Mouse (Mus musculus) R1 (cell line): ENCODE measurements around the gene Cby1.

ENCODE experiments used
- DNase-seq: peaks from one replicate; pipeline ENCODE4 v3.0.0-alpha.2; 2018; ENCODE audit warnings: low read depth, low spot score

Gene Cby1

DNA sequence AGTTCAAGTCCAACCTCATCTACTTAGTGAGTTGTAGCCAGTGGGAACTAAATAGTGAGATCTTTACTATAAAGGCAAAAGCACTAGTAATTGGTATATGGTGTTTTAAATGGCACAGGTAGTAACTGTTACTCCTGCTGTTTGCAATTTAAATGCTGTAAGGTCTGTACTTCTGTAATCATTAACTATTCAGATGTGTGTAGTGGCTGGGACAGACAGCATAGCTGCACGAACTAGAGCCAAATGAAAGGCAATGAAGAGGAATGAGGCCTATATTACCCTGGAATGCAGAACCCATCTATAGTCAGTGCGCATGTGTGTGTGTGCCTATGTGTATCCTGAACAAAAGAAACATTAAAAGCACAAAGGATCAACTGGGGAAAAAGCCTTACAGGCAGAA, 18.9 kb downstream of the Cby1 start:
- no peak for DNase-seq

DNA sequence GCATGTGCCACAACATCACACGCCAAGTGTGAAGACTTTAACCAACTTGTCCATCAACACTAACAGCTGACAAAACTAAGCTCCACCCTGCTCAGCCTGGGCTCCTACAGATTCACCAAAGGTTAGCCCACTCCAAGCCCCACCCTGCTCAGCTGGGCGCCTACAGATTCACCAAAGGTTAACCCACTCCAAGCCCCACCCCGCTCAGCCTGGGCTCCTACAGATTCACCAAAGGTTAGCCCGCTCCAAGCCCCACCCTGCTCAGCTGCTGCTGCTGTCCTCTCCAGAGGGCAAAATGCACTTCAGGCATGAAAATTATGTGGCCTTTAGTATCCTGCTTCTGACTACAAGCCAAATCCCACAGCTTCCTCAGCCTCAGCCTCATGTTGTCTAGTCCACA, 23.0 kb downstream of the Cby1 start:
- DNase-seq, result peak; percentile 76

DNA sequence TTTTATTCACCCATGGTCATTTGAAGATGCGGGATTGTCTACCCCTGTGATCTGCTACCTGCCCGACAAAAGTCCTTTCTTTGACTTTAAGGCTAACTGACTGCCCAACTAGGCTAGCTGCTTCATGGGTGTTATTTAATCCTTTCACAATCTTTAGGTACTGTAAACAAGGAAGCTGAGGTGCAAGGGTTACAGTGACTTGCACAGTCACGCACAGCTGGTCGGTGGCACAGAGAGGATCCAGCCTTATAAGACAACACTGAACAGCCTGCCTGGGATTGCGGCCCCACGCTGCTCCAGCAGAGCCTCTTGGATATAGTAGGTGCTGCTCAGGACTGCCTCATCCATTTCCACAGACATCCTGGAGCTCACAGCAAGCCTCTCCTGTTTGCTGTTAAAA, 24.1 kb downstream of the Cby1 start:
- no peak for DNase-seq

DNA sequence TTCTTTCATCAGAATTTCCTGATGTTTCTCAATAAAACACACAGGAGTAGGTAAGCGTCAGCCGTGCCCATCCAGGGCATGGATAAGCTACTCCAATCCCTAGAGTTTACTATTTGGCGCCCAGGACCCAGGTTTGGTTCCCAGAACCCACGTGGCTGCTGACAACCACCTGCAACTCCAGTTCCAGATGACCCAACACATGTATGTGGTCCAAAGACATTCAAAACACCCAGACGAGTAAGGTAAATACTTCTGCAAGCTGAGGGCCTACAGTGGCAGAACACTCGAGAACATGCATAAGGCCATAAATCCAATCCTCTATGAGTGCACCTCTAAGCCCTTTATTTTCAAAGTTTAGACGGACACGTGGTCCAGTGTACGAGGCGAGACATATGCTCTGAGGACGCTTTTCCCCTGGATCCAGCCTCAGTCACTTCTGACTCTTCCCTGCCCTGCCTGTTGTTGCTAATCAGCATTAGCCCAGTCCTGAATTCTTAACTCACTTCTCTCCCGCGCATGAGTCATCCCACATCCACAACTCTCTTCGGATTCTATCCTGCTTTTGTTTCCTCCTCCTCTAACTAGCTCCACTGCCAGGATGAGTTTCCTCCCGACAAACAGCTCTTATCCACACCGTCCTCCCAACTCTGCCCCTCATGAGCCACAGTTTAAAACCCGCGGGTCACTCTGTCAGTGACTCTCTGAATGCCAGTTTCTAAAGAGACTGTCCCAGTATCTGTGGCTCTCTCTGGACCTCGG, 24.9 kb downstream of the Cby1 start:
- DNase-seq, result peak; percentile 20

DNA sequence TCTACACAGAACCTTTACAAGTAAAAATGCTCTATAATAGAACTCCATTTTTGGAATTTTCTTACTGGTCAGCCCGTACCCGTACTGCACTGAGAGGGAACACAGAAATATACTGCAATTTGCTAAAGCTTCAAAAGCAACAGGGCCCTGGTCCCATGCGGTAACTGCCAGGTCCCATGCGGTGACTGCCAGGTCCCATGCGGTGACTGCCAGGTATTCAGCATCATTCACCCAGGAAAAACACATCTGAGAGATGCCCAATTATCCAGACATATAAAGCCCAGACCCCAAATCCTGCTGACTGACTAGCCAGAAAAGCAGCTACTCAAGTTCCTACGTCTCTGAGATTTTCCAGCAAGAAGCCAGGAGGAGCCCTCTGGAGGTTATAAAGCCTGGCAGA, 25.6 kb downstream of the Cby1 start:
- DNase-seq, result no peak

DNA sequence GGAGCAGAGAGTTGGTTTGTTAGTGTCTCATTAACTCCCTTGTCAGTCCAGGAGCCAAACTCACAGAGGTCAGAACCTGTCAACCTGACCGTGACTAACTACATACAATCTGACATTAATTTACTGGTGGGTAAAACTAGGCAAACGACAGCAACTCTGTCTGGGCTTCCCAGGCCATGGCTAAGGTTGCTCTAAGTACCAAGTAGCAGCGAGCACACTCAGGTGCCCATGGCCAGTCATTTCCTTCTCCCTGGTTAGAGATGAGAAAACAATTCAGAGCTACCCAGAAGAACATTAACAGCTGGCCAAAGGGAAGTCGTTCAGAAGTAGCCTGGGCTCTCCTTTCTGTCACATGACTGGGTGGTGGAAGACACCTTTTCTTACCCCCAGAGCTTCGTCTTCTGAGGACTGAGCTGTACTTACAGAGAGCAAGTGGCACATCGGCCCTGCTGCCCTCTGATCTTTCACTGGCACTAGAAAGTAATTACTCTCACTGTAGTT, 26.2 kb downstream of the Cby1 start:
- DNase-seq, result no peak

DNA sequence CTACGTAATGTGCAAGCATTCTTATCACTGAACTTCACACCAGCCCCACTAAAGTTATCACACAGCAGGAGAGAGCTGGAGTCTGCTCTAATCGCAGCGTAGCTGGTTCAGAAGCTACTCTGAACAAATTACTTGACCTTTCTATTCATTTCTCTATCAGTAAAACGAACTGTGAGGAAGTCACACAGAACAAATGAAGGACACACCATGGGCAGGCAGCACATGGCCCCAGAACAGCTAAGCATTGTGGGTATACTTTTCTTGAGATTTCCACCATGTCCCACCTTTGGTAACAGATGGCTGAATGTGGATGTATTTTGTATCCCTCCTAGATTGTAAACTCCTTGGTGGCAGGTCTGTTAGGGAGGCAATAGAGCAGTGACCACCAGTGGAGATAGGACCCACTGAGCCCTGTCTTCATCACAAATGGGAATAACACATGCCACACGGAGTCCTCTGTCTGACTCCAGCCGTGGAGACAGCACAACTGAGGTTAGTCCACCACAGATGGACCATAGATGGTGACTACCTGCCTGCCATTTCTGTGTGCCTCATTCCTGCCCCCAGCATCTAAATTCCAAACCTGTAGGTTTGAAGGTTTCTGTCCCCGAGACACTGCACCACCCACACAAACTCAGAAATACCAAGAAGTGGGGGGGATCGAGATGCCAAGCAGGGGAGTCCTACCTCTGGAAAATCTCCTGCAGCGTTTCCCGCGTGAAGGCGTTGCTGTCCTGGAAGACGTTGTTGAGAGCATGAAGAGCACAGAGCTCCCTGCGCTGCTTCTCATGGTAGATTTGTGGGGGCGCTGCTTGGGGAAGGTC, 27.3 kb downstream of the Cby1 start:
- DNase-seq, result no peak

DNA sequence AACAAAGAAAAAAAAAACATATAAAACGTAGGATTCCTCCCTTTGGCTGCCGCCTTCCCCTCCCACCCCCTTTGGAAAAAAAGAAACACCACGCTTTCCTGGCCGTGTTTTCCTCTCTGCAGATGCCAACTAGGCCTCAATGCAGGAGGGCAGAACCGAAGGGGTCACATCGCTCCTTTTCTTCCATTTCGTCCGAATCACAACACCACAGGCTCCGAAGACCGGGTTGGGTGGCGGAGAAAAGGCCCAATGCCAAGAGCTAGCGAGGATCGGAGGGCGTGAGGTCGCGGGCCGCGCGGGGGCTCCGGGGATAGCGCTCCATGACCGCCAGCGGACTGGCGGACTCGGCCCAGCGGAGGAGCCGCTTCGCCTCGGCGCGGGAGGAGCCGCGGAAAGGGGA, 28.2 kb downstream of the Cby1 start:
- DNase-seq, result peak; percentile 45

DNA sequence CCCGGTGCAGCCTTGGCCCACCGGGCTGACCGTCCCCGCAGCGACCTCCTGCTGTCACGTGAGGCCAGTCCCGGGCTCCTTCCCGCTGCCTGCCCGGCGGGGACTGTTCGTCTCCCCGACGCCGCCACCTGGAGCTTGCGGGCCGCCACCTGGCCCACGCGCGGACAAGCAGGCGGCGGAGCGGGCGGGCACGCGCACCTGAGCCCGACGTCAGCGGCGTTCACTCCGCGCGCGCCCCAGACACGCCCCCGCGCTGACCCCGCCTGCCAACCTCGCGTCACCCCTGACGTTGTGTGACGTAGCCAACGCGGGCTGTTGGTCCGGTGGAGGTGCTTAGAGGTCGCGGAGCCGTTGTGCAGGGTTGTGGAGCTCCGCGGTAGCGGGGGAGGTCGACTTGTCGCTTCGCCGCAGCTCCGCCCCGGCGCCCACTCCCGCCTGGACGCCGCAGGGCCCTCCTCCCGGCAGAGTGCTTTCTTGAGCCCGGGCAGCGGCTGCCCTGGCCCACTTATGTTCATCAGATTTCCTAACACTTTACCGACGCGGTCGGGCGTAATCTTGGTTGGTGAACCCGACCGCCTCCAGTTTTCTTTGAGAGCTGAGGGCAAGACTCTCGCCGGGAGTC, 28.8 kb downstream of the Cby1 start, which contains the start of gene Josd1:
Gene Josd1 (minus strand): TSS at position 274 of the 622 bp plus-strand sequence.
- DNase-seq, result peak; percentile 95

DNA sequence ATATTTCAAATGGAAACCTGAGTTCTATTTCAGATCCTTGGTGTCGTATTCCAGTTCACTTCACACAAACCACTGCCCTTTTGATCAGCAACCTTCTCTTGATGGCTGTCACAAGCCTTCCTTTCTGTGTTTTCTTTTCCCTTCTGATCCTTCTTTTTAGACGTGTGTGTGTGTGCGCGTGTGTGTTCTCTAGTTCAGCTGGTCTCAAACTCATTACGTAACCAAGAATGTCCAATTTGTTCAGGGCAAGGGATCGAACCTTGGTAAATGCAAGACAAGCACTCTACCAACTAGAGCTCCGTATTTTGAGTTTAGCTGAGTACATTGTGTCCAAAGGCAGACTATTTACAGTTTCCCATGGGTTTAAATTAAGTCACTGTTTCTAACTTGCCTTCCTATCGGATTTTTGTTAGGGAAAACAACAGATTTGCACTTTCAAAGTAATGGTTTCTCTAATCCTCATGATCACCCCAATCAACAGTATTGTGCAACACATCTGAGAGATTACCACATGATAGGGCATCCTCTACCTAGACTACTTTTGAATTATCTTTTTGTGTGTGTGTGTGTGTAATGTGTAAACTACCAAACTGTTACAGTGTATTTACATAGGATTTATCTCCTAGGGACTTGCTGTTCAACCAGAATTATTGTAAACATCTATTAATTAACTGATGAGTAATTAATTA, 29.4 kb downstream of the Cby1 start:
- DNase-seq, result no peak

DNA sequence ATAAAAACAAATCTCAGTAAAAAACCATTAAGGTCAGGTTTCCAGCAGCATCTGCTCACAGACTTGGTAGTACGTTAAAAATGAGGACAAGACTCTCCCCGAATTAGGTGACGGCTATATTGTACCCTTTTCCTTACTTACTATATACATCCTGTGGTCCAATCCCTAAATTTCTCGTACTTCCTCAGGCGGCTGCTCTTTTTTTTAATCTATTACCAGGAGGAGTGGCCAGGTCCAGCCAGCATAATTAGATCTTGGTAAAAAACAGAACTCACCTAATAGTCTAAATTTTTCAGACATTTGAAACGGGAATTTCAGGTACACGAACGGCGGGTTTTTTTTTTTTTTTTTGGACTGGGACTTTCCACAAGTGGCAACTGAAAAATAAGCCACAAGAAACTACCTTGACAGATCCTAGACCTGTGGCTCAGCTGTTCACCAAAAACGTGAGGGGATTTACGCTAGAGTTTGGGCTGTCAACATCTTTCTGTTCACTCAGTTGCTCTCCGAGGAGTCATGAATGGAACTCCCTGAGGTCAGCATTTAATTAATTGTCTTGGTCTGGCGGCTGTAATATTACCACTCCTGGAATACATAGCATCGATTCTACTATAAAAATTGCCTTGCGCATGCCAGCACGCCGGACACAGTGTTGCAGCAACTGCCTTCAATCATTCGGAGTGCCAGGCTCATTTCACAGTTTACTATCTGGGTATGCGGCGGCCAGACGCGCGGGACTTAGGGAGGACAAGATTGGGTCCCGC, 30.8 kb downstream of the Cby1 start:
- DNase-seq, result no peak

DNA sequence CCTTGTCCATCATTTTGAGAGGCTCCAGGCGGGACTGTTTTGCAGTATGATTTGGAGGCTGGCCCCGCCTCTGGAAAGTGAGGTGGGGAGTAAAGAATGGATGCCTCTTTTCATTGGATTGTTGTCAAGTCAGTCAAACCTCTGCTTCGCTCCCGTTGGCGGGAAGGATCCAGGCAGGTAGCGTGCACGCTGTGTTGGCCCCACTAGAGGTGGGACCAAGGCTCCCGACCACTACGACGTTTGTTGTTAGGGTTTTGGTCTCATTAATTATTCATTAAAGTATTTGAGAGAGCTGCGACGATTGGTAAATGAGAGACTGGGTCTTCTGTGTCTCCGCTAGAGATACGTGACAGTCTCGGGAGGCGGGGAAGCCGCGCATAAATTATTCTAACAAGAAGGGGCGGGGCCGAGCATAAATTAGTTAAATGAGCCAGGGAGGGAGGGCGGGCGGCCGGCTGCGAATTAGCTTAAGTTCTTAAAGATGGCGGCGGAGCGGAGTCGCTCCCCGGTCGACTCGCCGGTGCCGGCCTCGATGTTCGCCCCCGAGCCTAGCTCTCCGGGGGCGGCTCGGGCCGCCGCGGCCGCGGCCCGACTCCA, 31.5 kb downstream of the Cby1 start, which contains the start of gene Gtpbp1:
Gene Gtpbp1 (plus strand): TSS at position 420 of the 597 bp plus-strand sequence.
- DNase-seq, result peak; percentile 100

DNA sequence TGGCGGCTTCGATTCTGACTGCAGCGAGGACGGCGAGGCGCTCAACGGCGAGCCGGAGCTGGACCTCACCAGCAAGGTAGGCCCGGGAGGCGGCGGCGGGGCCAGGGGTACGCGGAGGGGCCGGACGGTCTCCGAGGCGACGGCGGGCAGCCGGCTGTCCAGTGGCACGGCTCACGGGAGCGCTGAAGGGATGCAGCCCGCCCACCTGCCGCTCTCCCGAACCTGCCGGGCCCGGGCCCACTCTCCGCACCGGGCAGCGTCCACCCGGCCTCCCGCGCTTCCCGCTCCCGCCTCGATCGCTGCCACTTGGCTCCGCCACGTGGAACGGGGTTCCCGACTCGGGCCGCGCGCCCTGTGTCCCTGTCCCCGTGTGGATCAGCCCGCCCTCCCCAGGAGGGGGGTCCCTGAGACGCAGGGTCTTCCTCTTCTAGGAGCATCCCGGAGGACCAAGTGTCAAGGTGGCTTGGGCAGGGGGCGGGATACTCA, 32.1 kb downstream of the Cby1 start:
- peak; percentile 34 for DNase-seq

DNA sequence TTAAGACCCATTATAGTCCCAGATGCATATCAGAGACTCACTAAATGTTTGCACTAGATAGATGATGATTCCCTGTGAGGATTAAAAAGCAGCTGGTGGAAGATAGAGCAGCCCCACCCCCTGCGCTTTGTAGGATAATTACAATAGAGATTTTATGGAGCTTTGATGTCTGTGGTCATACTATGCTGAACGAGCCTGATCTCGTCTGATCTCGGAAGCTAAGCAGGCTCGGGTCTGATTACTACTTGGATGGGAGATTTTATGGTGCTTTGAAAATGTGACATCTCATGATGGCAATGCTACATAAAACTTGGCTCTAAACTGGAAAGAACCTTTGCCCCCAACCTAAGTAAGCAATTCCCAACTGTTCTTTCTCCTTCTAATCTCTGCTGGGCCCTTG, 33.3 kb downstream of the Cby1 start:
- DNase-seq, result no peak

DNA sequence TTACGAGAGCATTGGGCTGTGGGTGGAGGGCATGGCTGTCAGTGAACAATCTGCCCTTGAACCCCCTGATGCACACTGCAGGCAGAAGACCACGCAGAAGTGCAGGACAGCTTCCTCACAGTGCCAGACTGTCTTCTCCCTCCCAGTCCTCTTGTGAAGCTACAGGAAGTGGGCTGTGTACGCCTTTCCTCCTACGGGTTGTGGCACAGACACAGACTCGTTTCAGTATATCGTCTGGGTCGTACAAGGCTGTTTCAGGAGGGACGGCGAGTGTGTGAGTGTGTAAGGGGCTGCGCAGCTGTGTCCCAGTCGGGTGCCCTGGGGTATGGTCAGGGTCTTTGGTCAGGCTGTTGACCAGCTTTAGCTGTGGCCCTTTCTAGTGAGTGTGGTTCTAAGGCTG, 34.7 kb downstream of the Cby1 start:
- DNase-seq, result no peak

DNA sequence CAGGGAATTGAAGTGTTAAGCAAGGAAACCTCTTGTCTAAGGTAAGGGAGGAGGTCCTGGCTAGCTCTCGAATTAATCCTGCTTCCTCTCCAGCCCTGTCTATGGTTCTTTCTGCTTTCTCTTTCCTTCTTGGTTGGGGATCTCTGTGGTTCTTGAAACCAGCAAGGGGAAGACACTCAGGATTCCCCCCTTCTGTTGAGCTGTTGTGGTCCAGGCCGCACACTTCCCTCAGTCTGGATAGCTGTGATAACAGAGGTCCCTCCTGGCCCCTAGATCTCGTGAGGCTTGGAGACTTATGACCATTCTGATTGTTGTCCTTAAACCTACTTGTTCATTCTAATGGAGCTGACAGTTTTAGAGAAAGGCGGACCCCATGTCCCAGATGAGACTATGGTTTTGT, 35.5 kb downstream of the Cby1 start:
- DNase-seq, result no peak

DNA sequence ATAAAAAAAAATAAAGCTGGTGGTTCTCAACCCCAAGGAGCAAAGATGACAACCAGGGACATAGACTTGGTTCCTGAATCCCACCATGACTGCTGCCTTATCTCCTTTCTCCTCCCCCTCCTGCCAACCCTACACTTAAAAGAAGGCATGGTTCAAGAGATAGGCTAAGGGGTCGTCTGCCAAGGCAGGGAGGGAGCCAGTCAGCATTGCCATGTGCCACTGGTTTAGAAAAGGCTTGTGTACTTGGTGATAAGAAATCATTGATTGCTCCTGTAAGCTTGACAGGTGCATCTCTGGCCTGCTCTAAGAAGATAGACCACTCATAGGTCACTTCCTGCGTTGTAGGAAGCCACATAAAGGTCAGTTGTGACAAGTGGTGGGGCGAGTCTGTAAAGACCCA, 36.5 kb downstream of the Cby1 start:
- no peak for DNase-seq

DNA sequence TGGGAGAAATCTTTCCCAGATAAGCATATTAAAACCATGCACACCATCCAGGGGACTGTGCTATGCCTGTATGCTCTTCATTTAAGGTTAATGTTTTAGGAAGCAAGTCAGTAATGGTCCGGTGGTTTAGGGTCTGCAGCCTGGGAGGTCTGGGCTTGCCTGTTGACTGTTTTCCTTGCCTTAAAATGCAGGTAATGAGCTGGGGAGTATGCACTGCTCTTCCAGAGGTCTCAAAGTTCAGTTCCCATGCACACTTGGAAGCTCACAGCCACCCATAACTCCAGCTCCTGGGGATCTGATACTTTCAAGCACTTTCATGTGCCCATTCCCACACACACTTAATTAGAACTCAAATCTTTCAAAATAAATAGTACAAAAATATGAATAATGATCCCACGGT, 37.5 kb downstream of the Cby1 start:
- no peak for DNase-seq

DNA sequence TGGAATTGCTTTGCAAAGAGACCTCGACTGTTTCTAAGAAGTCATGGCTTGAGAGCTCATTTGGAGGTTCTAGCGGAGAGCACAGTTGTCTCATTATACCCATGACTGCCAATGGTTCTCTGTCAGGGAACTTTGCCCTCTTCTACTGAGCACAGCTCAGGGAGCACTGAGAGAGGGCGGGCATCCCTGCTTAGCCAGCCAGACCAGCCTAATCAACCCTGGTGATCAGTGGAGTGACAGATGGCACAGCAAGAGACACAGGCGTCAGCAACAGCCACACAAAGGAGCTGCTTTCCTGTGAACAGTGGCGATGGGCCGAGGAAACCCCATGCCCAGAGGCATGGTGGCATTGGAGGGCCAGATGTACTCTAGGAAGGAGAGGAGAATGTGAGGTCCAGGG, 38.0 kb downstream of the Cby1 start:
- DNase-seq, result no peak

DNA sequence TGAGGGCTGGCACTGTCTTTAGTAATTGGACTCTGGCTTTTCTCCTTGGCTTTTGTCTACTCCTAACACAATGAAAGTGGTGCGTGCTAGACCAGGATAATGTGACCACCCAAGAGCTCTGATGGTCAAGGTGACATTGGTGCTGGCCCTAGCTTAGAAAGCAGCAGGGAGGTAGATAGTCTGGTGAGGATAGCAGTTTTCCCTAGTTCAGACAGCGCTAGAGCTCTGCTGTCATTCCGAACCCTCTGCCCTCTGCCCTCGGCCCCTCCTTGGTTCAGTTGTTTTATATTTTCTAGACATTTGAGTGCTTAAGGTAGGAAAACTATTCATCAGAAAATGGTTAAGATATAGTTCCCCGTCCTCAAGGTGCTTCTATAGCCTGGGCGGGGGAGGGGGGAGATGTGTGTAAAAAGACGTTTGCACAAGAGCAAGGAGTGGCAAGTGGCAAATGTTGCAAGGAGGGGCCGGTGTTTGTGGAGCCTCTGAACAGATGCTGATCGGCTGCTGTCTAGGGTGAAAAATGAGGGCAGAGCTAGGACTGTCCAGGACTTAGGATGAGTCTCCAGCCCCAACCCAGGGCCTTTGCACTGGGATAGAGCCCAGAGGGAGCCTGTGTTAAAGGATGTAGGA, 38.7 kb downstream of the Cby1 start:
- DNase-seq, result no peak
